Mouse (Mus musculus) liver, embryonic 14.5 days (tissue): ENCODE results near the gene Acsm3. TPM values are rescaled to one million over a fixed set of nuclear protein-coding genes. Genes with fewer than 3 reads are reported as not detected.
A peak's percentile ranks its signal among the peaks of the same experiment; 100 is the strongest.

Experiments used
- ATAC-seq: fragments of 200-750 bp; cut with Nextera tagmentation; 2 replicates; pipeline ENCODE4 v1.8.0; 2017; ENCODE audit warnings: moderate number of reproducible peaks, mild to moderate bottlenecking, moderate library complexity; ENCODE audit not compliant: insufficient read depth
- DNase-seq, 3 experiments: peaks; one replicate each; pipeline ENCODE4 v3.0.0-alpha.2; 2012 to 2013; ENCODE audit warnings: low read depth in 3 of 3, low spot score in 3 of 3
- H3K27ac ChIP-seq: fragments of 300-500 bp; sonication (generic); 2 replicates; pipeline ENCODE4 v1.5.1; 2014; ENCODE audit warnings: moderate library complexity, mild to moderate bottlenecking, control low read depth, inconsistent platforms
- H3K27me3 ChIP-seq: fragments of 300-500 bp; sonication (generic); 2 replicates; pipeline ENCODE4 v1.6.1; 2014; ENCODE audit warnings: mild to moderate bottlenecking, low read length, moderate library complexity; ENCODE audit not compliant: control insufficient read depth, insufficient read depth
- H3K36me3 ChIP-seq: fragments of 300-500 bp; sonication (generic); replicated peaks from 2 replicates; pipeline ENCODE4 v1.6.1; 2014; ENCODE audit warnings: low read depth; ENCODE audit not compliant: control insufficient read depth, insufficient read depth
- H3K4me1 ChIP-seq, 2 experiments: fragments of 200-500 bp in 1 of 2; fragments of 300-500 bp in 1 of 2; sonication (generic) in 1 of 2; replicated peaks; 2 replicates each; pipeline ENCODE4 v1.6.1; 2012 to 2014; ENCODE audit warnings: antibody characterized with exemption in 1 of 2, inconsistent platforms in 1 of 2, low read length in 1 of 2; ENCODE audit not compliant: control insufficient read depth in 2 of 2, insufficient read depth in 2 of 2
- H3K4me2 ChIP-seq: fragments of 300-500 bp; sonication (generic); 2 replicates; pipeline ENCODE4 v1.6.1; 2014; ENCODE audit warnings: low read depth, mild to moderate bottlenecking, control low read depth, moderate library complexity
- H3K4me3 ChIP-seq, 2 experiments: fragments of 200-500 bp in 1 of 2; fragments of 300-500 bp in 1 of 2; sonication (generic) in 1 of 2; 2 replicates each; pipeline ENCODE4 v1.5.1; 2012 to 2014; ENCODE audit warnings: low read depth in 2 of 2, low read length in 2 of 2, mild to moderate bottlenecking in 2 of 2, control low read depth in 1 of 2, inconsistent platforms in 1 of 2, moderate library complexity in 1 of 2; ENCODE audit not compliant: insufficient read depth in 1 of 2
- H3K9ac ChIP-seq: fragments of 300-500 bp; sonication (generic); replicated peaks from 2 replicates; pipeline ENCODE4 v1.6.1; 2014; ENCODE audit warnings: mild to moderate bottlenecking, control low read depth, moderate library complexity
- H3K9me3 ChIP-seq: fragments of 300-500 bp; sonication (generic); 2 replicates; pipeline ENCODE4 v1.6.1; 2016; ENCODE audit warnings: low read length, mixed read lengths; ENCODE audit not compliant: control insufficient read depth
- CTCF ChIP-seq: IDR thresholded peaks from 2 replicates; pipeline ENCODE4 v1.5.1; 2016; ENCODE audit warnings: antibody characterized with exemption, low read depth, control low read depth
- EP300 ChIP-seq: IDR thresholded peaks from 2 replicates; pipeline ENCODE4 v1.6.1; 2016; ENCODE audit warnings: antibody characterized with exemption, low read depth
- WGBS: fragments of 180-500 bp; shearing (Covaris S2); extraction: QIAGEN DNeasy Blood & Tissue Kit; methylation state at CpG from one replicate; pipeline ENCODE4 v1.1.7; 2014; ENCODE audit not compliant: insufficient replicate concordance; 5-methylcytosine and 5-hydroxymethylcytosine counted together
- polyA plus RNA-seq, 2 experiments: library from polyadenylated mRNA; depleted of rRNA in 1 of 2; stranded (reverse) in 1 of 2; unstranded in 1 of 2; fragments of >200 nt; fragmentation: Nextera tagmentation in 1 of 2; extraction: Ambion mirVana in 1 of 2; gene quantifications; 2 replicates each; pipeline versions ENCODE4 v1.2.1 to v1.2.3; 2012 to 2014

Acsm3 gene
- polyA plus RNA-seq, 2 experiments: 1.9 to 2.1 TPM

DNA sequence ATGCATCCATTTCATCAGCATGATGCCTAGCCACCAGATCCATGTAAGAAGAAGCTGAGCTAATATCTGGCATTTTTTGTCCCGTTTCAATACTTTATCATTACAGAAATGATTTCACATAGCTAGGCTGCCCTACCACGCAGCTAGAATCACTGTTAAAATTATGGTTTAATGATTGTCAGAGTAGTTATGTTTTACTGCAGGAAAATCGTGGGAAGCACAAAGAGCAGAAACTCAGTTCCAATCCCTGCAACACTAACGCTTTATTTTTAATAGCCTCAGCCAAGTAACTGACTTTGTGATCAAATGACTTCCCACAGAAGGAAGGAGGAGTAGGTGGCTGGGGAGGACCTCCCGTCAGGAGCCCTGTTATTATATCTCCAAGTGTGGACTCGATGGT is 6.3 kb downstream of the Acsm3 start:
- H3K27ac ChIP-seq: no peak overlapping the region
- TF ChIP-seq EP300: no peak
- TF ChIP-seq CTCF: no peak
- WGBS: 57% methylated on average over 6 of the region's 6 CpGs
- H3K9ac ChIP-seq: no peak overlapping the region
- H3K27me3 ChIP-seq: no peaks in the 10 kb centered on the region
- no peaks in the 10 kb centered on the region for H3K4me1 ChIP-seq
- no peaks in the 10 kb centered on the region for H3K9me3 ChIP-seq
- no peak overlapping the region for H3K4me3 ChIP-seq
- DNase-seq: no peak
- H3K36me3 ChIP-seq: no peaks in the 10 kb centered on the region
- no peak for ATAC-seq
- no peak overlapping the region for H3K4me2 ChIP-seq

DNA sequence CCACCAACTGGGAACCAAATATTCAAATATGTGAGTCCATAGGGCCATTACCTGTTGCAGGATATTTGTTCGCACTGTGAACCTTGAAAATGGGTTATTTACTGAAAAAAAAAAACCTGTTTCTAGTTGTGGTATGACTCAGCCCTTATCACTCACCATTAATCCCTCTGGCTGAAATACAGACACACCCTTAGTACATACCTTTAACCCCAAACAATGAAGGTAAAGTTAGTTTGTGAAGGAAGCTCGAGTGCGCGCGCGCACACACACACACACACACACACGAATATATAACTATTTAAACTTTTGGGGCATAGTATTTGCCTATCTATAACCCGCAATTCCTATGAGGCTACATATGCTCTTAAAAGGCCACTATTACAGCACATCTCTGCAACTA is 9.2 kb downstream of the Acsm3 start:
- no peak for DNase-seq
- H3K4me3 ChIP-seq: no peak overlapping the region
- H3K36me3 ChIP-seq: no peaks in the 10 kb centered on the region
- H3K9ac ChIP-seq: no peak overlapping the region
- H3K4me2 ChIP-seq: no peak overlapping the region
- H3K27me3 ChIP-seq: no peaks in the 10 kb centered on the region
- ATAC-seq: no peak
- WGBS: 78% methylated on average over 8 of the region's 8 CpGs
- H3K4me1 ChIP-seq: no peaks in the 10 kb centered on the region
- no peak for TF ChIP-seq EP300
- no peak for TF ChIP-seq CTCF
- H3K27ac ChIP-seq: no peak overlapping the region
- no peaks in the 10 kb centered on the region for H3K9me3 ChIP-seq

DNA sequence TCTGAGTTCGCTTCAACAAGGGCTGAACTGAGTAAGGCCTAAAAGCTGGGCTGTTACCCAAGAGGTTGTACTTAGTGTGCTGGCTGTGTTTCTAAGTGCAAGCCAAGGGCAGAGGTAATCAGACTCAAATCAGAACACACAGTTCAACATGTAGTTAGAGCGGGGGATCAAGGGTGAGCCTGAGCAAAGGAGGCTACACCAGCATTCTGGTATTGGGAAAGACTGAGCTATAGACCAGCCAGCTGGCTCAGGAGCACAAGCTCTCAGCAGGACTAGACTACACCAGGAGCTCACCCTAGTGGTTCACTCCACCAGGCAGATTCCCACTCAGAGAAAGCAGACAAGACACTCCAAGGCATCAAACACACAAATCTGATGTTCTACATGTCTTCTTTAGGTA is 22.7 kb downstream of the Acsm3 start:
- no peak overlapping the region for H3K9ac ChIP-seq
- DNase-seq (no peak), ATAC-seq (peak; percentile 14; the same call in 1 of the 2 replicates)
- peaks cover 21% of the 10 kb centered on the region for H3K36me3 ChIP-seq
- H3K4me2 ChIP-seq: no peak overlapping the region
- TF ChIP-seq EP300 (no peak), CTCF (peak; percentile 21; the same call in 1 of the 2 replicates)
- H3K27ac ChIP-seq: no peak overlapping the region
- H3K4me1 ChIP-seq: peaks cover 3 to 14% of the 10 kb centered on the region in 2 experiments; a peak in 3 of 4 replicates
- no peaks in the 10 kb centered on the region for H3K27me3 ChIP-seq
- WGBS: 83% methylated on average over 2 of the region's 2 CpGs
- no peak overlapping the region for H3K4me3 ChIP-seq
- no peaks in the 10 kb centered on the region for H3K9me3 ChIP-seq

DNA sequence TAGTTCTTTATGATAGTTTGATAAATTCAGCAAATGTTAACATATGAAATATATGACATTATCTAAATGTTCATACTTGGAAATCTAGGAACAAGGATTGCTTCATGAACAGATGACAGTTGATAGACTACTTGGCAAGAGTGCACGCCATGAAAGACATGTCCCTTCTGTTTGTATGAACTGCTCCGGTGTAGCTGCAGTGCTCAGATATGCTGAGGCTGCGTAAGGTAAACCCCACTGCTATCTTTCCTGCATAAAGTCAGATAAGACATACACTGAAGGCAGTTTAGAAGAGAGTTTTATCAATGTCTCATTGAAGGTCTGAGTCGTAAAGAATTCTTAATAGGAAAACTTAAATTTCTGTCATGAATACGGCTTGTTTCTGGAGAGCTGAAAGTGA is 24.2 kb downstream of the Acsm3 start:
- H3K27ac ChIP-seq: peak overlapping the region; percentile 56
- H3K4me3 ChIP-seq: no peak overlapping the region
- TF ChIP-seq EP300 (peak; percentile 95), CTCF (no peak)
- 20% methylated on average over 5 of the region's 5 CpGs for WGBS
- H3K9ac ChIP-seq: peak overlapping the region; percentile 13; the same call in 1 of the 2 replicates
- H3K4me1 ChIP-seq: peaks cover 3 to 14% of the 10 kb centered on the region in 2 experiments; a peak in 3 of 4 replicates
- H3K4me2 ChIP-seq: peak overlapping the region; percentile 46
- H3K36me3 ChIP-seq: peaks cover 30% of the 10 kb centered on the region
- ATAC-seq (peak; percentile 97), DNase-seq (peak; percentile 64 to 71 (median 68))
- no peaks in the 10 kb centered on the region for H3K27me3 ChIP-seq
- H3K9me3 ChIP-seq: no peaks in the 10 kb centered on the region

DNA sequence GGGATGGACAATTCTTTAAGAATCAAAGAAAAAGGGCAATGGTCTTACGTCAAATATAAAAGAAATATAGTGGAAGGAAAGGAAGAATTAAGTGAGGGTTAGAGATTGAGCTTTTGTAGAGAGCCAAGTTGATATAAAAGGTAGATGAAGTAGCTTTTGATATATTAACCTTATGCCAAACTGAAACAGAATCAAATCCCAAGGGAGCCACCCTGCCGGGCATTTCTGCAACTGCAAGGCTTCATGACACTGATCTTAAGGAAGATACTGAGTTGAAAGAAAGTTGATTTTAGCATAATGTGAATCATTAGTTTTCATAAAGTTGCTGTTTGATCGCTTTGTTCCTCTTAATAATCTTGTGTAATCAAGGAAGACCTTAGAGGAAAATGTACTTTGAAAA is 28.3 kb downstream of the Acsm3 start:
- Histone ChIP-seq H3K36me3 (peaks cover 35% of the 10 kb centered on the region), H3K27ac (no peak overlapping the region), H3K9ac (no peak overlapping the region), H3K4me1 (peaks cover 3 to 16% of the 10 kb centered on the region in 2 experiments; a peak in 3 of 4 replicates), H3K27me3 (no peaks in the 10 kb centered on the region), H3K4me3 (no peak overlapping the region), H3K9me3 (no peaks in the 10 kb centered on the region), H3K4me2 (no peak overlapping the region)
- TF ChIP-seq CTCF (no peak), EP300 (no peak)
- 76% methylated on average over 3 of the region's 3 CpGs for WGBS
- no peak for ATAC-seq
- no peak for DNase-seq
